8 mouse cellular contexts compared by ENCODE assay signal in the genomic region with DNA sequence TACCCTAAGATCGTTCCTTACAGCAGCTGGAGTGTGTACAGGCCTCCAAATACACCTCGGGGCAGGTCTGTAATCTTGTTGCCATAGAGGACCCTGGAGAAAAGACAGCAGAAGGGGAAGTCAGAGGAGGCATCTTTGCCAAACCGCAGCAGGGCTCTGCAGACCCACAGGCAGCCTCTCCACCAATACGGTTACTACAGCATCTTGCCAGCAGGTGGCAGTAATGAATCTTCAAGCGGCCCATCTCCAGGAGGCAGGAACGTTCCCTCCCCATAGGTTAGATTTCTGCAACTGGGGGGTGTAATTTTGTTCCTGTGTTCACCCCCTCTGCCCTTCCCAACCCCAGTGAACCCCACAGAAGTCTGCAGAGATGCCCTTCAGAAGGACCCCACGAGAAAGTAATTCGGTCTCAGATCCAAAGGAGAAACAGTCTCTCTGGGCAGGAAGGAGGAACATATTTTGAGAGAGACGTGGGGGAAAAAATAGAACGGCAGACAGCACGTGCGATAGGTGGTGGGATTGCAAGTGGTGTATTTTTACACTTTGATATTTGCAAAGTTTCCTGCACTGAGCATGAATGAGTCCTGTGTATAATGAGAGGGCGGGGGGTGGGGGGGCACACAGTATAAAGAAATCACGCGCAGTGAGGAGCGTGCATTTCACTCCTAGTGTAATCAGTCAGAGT.
DNase-seq lines count a peak whose midpoint lies in the region; TF ChIP-seq lines count a peak whose summit lies in the region.

No protein-coding gene starts in this region.

- no peak for TF ChIP-seq POLR2A in cortical plate, adult 2 months (IDR thresholded peaks at IDR 0.05; ENCODE audit: extremely low read depth, insufficient read depth, low read length)

- H3K4me1 ChIP-seq in cortical plate, adult 2 months (ENCODE audit: control insufficient read depth, insufficient read depth, low read length): no peaks in the 10 kb centered on the region; the same call in 1 of the 2 replicates

- no peak overlapping the region for H3K4me3 ChIP-seq in cortical plate, adult 2 months (ENCODE audit: insufficient read depth, low read length)

- intact Hi-C loops in gastrocnemius, postnatal 14 days (cut with DNase I; ENCODE audit: low total_unique reads): no loop called here

- peak; percentile 86 to 87 for DNase-seq in B cell, adult 2 months
- DNase-seq in ZHBTc4 (ENCODE audit: low read depth, low spot score): peak; percentile 82
- peak; percentile 55 for DNase-seq in gastrocnemius, postnatal 14 days
- peak; percentile 84 for DNase-seq in kidney, postnatal 10 days
- peak; percentile 51 to 62 for DNase-seq in lung, adult 18-20 months
- DNase-seq in retina, adult 2 months (ENCODE audit: low read depth, low spot score): peak; percentile 62
- peak; percentile 84 for DNase-seq in thymus, postnatal 25 days

- TF ChIP-seq CTCF in cortical plate, adult 2 months (IDR thresholded peaks at IDR 0.05; ENCODE audit: extremely low read depth, insufficient read depth, low read length): peak; percentile 79

- no peak overlapping the region for H3K27ac ChIP-seq in cortical plate, adult 2 months (ENCODE audit: insufficient read depth, low read length)
